Mouse (Mus musculus): ENCODE measurements at regions not wholly inside any gene's neighbourhood (a gene's known extent, or its start where the extent isn't known, plus 50 kb on each side); places are given as distances from the start of the nearest gene placed in this dataset.

- Histone ChIP-seq H3K4me3 (ENCODE audit: low read depth, low read length) (no peak overlapping the region), H3K9me3 (ENCODE audit: control insufficient read depth, low read length) (no peaks in the 10 kb centered on the region), H3K27ac (replicated peaks) (no peak overlapping the region), H3K9ac (ENCODE audit: low read length) (no peak overlapping the region), H3K36me3 (ENCODE audit: control insufficient read depth, insufficient read depth, low read length) (no peaks in the 10 kb centered on the region), H3K4me2 (replicated peaks; ENCODE audit: low read depth) (no peak overlapping the region), H3K27me3 (ENCODE audit: control insufficient read depth, insufficient read depth, low read length) (no peaks in the 10 kb centered on the region), H3K4me1 (replicated peaks; ENCODE audit: control insufficient read depth, insufficient read depth) (no peaks in the 10 kb centered on the region)
- 84% methylated on average over 4 of the region's 4 CpGs for WGBS
- no peak for TF ChIP-seq CTCF (IDR thresholded peaks at IDR 0.05; ENCODE audit: low read depth)
- DNase-seq (ENCODE audit: low spot score) (no peak), ATAC-seq (ENCODE audit: low FRiP score, low TSS enrichment) (no peak)
Measured at GRCm38 (mm10) chr12:97529556-97529955, 729.7 kb downstream of the Galc start.

GRCm38 (mm10) chr12:97525931-97526330 is 733.3 kb downstream of the Galc start:
- Histone ChIP-seq H3K9me3 (ENCODE audit: control insufficient read depth, low read length) (no peaks in the 10 kb centered on the region), H3K27ac (replicated peaks) (no peak overlapping the region), H3K4me2 (replicated peaks; ENCODE audit: low read depth) (no peak overlapping the region), H3K9ac (ENCODE audit: low read length) (no peak overlapping the region), H3K4me1 (replicated peaks; ENCODE audit: control insufficient read depth, insufficient read depth) (no peaks in the 10 kb centered on the region), H3K4me3 (ENCODE audit: low read depth, low read length) (no peak overlapping the region), H3K36me3 (ENCODE audit: control insufficient read depth, insufficient read depth, low read length) (no peaks in the 10 kb centered on the region), H3K27me3 (ENCODE audit: control insufficient read depth, insufficient read depth, low read length) (no peaks in the 10 kb centered on the region)
- WGBS, result 43% methylated on average over 1 of the region's 1 CpGs
- DNase-seq (ENCODE audit: low spot score) (no peak), ATAC-seq (ENCODE audit: low FRiP score, low TSS enrichment) (no peak)
- TF ChIP-seq CTCF (IDR thresholded peaks at IDR 0.05; ENCODE audit: low read depth) (no peak), EP300 (optimal IDR thresholded peaks at IDR 0.05) (no peak)

GRCm38 (mm10) chr12:97519834-97520489 is 739.3 kb downstream of the Galc start:
- Histone ChIP-seq H3K4me2 (replicated peaks; ENCODE audit: low read depth) (no peak overlapping the region), H3K9me3 (ENCODE audit: control insufficient read depth, low read length) (no peaks in the 10 kb centered on the region), H3K4me1 (replicated peaks; ENCODE audit: control insufficient read depth, insufficient read depth) (no peaks in the 10 kb centered on the region), H3K36me3 (ENCODE audit: control insufficient read depth, insufficient read depth, low read length) (no peaks in the 10 kb centered on the region), H3K9ac (ENCODE audit: low read length) (no peak overlapping the region), H3K27ac (replicated peaks) (no peak overlapping the region), H3K4me3 (ENCODE audit: low read depth, low read length) (no peak overlapping the region), H3K27me3 (ENCODE audit: control insufficient read depth, insufficient read depth, low read length) (no peaks in the 10 kb centered on the region)
- DNase-seq (ENCODE audit: low spot score) (no peak), ATAC-seq (ENCODE audit: low FRiP score, low TSS enrichment) (no peak)
- TF ChIP-seq CTCF (IDR thresholded peaks at IDR 0.05; ENCODE audit: low read depth), result no peak
- no peak for TF ChIP-seq EP300 (optimal IDR thresholded peaks at IDR 0.05)
- WGBS, result 87% methylated on average over 4 of the region's 4 CpGs

- Histone ChIP-seq H3K36me3 (ENCODE audit: control insufficient read depth, insufficient read depth, low read length) (no peaks in the 10 kb centered on the region), H3K4me2 (replicated peaks; ENCODE audit: low read depth) (no peak overlapping the region), H3K9me3 (ENCODE audit: control insufficient read depth, low read length) (no peaks in the 10 kb centered on the region), H3K4me1 (replicated peaks; ENCODE audit: control insufficient read depth, insufficient read depth) (no peaks in the 10 kb centered on the region), H3K27me3 (ENCODE audit: control insufficient read depth, insufficient read depth, low read length) (no peaks in the 10 kb centered on the region), H3K27ac (replicated peaks) (no peak overlapping the region), H3K4me3 (ENCODE audit: low read depth, low read length) (no peak overlapping the region), H3K9ac (ENCODE audit: low read length) (no peak overlapping the region)
- ATAC-seq (ENCODE audit: low FRiP score, low TSS enrichment), result no peak
- no peak for DNase-seq (ENCODE audit: low spot score)
- 67% methylated on average over 2 of the region's 2 CpGs for WGBS
- no peak for TF ChIP-seq EP300 (optimal IDR thresholded peaks at IDR 0.05)
- no peak for TF ChIP-seq CTCF (IDR thresholded peaks at IDR 0.05; ENCODE audit: low read depth)
Measured at GRCm38 (mm10) chr12:97517534-97517933, 741.7 kb downstream of the Galc start.

- H3K9ac ChIP-seq (ENCODE audit: low read length), result no peak overlapping the region
- no peaks in the 10 kb centered on the region for H3K27me3 ChIP-seq (ENCODE audit: control insufficient read depth, insufficient read depth, low read length)
- no peak overlapping the region for H3K4me3 ChIP-seq (ENCODE audit: low read depth, low read length)
- DNase-seq (ENCODE audit: low spot score), result no peak
- no peak for ATAC-seq (ENCODE audit: low FRiP score, low TSS enrichment)
- H3K4me1 ChIP-seq (replicated peaks; ENCODE audit: control insufficient read depth, insufficient read depth), result no peaks in the 10 kb centered on the region
- H3K27ac ChIP-seq (replicated peaks), result no peak overlapping the region
- no peaks in the 10 kb centered on the region for H3K9me3 ChIP-seq (ENCODE audit: control insufficient read depth, low read length)
- H3K36me3 ChIP-seq (ENCODE audit: control insufficient read depth, insufficient read depth, low read length), result no peaks in the 10 kb centered on the region
- WGBS, result 85% methylated on average over 5 of the region's 5 CpGs
- TF ChIP-seq EP300 (optimal IDR thresholded peaks at IDR 0.05), result no peak
- no peak for TF ChIP-seq CTCF (IDR thresholded peaks at IDR 0.05; ENCODE audit: low read depth)
- no peak overlapping the region for H3K4me2 ChIP-seq (replicated peaks; ENCODE audit: low read depth)
Measured at GRCm38 (mm10) chr12:97515805-97516204, 743.5 kb downstream of the Galc start.

- no peak for DNase-seq (ENCODE audit: low spot score)
- WGBS, result 39% methylated on average over 9 of the region's 9 CpGs
- TF ChIP-seq EP300 (optimal IDR thresholded peaks at IDR 0.05) (no peak), CTCF (IDR thresholded peaks at IDR 0.05; ENCODE audit: low read depth) (no peak)
- no peak overlapping the region for H3K9ac ChIP-seq (ENCODE audit: low read length)
- H3K9me3 ChIP-seq (ENCODE audit: control insufficient read depth, low read length), result no peaks in the 10 kb centered on the region
- no peaks in the 10 kb centered on the region for H3K27me3 ChIP-seq (ENCODE audit: control insufficient read depth, insufficient read depth, low read length)
- H3K4me1 ChIP-seq (replicated peaks; ENCODE audit: control insufficient read depth, insufficient read depth), result no peaks in the 10 kb centered on the region
- ATAC-seq (ENCODE audit: low FRiP score, low TSS enrichment), result no peak
- H3K4me3 ChIP-seq (ENCODE audit: low read depth, low read length), result no peak overlapping the region
- no peak overlapping the region for H3K27ac ChIP-seq (replicated peaks)
- no peak overlapping the region for H3K4me2 ChIP-seq (replicated peaks; ENCODE audit: low read depth)
- H3K36me3 ChIP-seq (ENCODE audit: control insufficient read depth, insufficient read depth, low read length), result no peaks in the 10 kb centered on the region
Measured at GRCm38 (mm10) chr12:97511866-97512265, 747.4 kb downstream of the Galc start.
